Mouse (Mus musculus) liver, postnatal 0 days (tissue): ENCODE measurements around the gene Slmap. TPM values are rescaled to one million over a fixed set of nuclear protein-coding genes. Genes with fewer than 3 reads are reported as not detected.
A peak's percentile ranks its signal among the peaks of the same experiment; 100 is the strongest.
"Not testable (repeated sequence)": the region's sequence is repeated elsewhere in the genome, so short reads cannot be mapped to it uniquely, and the experiment has no call there.

ENCODE experiments used
- ATAC-seq: fragments of 200-750 bp; cut with Nextera tagmentation; 2 replicates; pipeline ENCODE4 v1.8.0; 2017; ENCODE audit warnings: mild to moderate bottlenecking, moderate library complexity
- DNase-seq: peaks from one replicate; pipeline ENCODE4 v3.0.0-alpha.2; 2016
- H3K27ac ChIP-seq: fragments of 300-500 bp; sonication (generic); 2 replicates; pipeline ENCODE4 v1.5.1; 2014; ENCODE audit warnings: antibody characterized with exemption, moderate library complexity, mild to moderate bottlenecking, low read depth
- H3K27me3 ChIP-seq: fragments of 300-500 bp; sonication (generic); 2 replicates; pipeline ENCODE4 v1.6.1; 2014; ENCODE audit warnings: low read length, control low read depth, mixed read lengths; ENCODE audit not compliant: insufficient read depth
- H3K36me3 ChIP-seq: fragments of 300-500 bp; sonication (generic); replicated peaks from 2 replicates; pipeline ENCODE4 v1.6.1; 2014; ENCODE audit warnings: mild to moderate bottlenecking, control low read depth, low read length, moderate library complexity, mixed read lengths; ENCODE audit not compliant: insufficient read depth
- H3K4me1 ChIP-seq: fragments of 300-500 bp; sonication (generic); 2 replicates; pipeline ENCODE4 v1.6.1; 2014; ENCODE audit warnings: antibody characterized with exemption, mild to moderate bottlenecking, control low read depth; ENCODE audit not compliant: insufficient read depth
- H3K4me2 ChIP-seq: fragments of 300-500 bp; sonication (generic); 2 replicates; pipeline ENCODE4 v1.6.1; 2014; ENCODE audit warnings: low read depth, mild to moderate bottlenecking, low read length, moderate library complexity, mixed read lengths
- H3K4me3 ChIP-seq: fragments of 300-500 bp; sonication (generic); 2 replicates; pipeline ENCODE4 v1.5.1; 2014; ENCODE audit warnings: low read depth, low read length
- H3K9ac ChIP-seq: fragments of 300-500 bp; sonication (generic); replicated peaks from 2 replicates; pipeline ENCODE4 v1.6.1; 2014; ENCODE audit warnings: mild to moderate bottlenecking, moderate library complexity
- H3K9me3 ChIP-seq: fragments of 300-500 bp; sonication (generic); 2 replicates; pipeline ENCODE4 v1.6.1; 2016; ENCODE audit warnings: mild to moderate bottlenecking, control low read depth, low read length, mixed read lengths
- CTCF ChIP-seq: sonication (generic); IDR thresholded peaks from 2 replicates; pipeline ENCODE4 v1.5.1; 2016; ENCODE audit warnings: antibody characterized with exemption, low read depth
- EP300 ChIP-seq: IDR thresholded peaks from 2 replicates; pipeline ENCODE4 v1.6.1; 2016; ENCODE audit warnings: antibody characterized with exemption, low read depth, mild to moderate bottlenecking
- WGBS: fragments of 180-500 bp; shearing (Covaris S2); extraction: QIAGEN DNeasy Blood & Tissue Kit; methylation state at CpG from one replicate; pipeline ENCODE4 v1.1.7; 2014; ENCODE audit not compliant: insufficient replicate concordance; 5-methylcytosine and 5-hydroxymethylcytosine counted together
- polyA plus RNA-seq: library from polyadenylated mRNA; unstranded; fragments of >200 nt; fragmentation: Nextera tagmentation; extraction: Ambion mirVana; gene quantifications from 2 replicates; pipeline ENCODE4 v1.2.1, GENCODE M21; 2015

Gene Slmap
- 11.7 and 12.3 TPM in 2 replicates for polyA plus RNA-seq

DNA sequence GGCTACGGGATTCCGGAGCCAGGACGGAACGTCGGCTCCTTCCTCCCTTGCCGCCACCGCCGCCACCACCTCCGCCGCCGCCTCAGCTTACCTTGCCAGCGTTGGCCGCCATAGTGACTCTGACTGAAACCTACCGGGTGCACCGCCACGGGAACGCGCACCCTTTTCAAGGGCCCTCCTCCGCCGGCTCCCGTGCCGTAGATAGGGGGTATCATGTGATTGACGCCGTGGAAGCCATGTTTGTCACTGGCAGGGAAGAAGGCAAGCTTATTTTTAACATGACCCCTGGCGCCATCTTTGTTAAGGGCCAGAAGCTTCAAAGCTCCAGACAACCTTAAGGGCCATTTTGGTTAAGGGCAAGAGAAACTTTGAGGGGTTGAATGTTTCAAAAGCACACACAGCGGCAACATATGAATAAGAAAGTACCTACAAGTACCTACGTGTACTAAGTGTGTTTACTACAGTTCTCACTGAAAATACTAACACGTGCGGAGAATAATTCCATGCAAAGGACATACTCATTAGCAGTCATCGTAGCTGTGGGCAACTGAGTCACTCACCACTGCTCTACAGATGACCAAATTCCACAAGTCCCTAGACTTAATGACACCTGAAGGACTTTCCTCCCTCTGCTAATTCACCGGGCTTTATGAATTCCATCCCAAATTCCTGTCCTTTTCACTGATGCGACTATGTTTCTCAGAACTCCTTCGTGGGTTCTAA is at the start of gene Slmap:
TSS of gene Slmap (minus strand) at position 175 of the 723 bp plus-strand sequence.
- peak; percentile 69; the same call in 1 of the 2 replicates for TF ChIP-seq EP300
- no peak for TF ChIP-seq CTCF
- peaks cover 4% of the 10 kb centered on the region; the same call in 1 of the 2 replicates for H3K36me3 ChIP-seq
- H3K9ac ChIP-seq = peak within 1 kb of the TSS; percentile 94
- peak within 1 kb of the TSS; percentile 93 for H3K4me3 ChIP-seq
- H3K9me3 ChIP-seq = no peaks in the 10 kb centered on the region
- 12% methylated on average over 32 of the region's 33 CpGs for WGBS
- peak within 1 kb of the TSS; percentile 94 for H3K27ac ChIP-seq
- peak; percentile 99 for DNase-seq
- no peaks in the 10 kb centered on the region for H3K27me3 ChIP-seq
- peaks cover 25% of the 10 kb centered on the region for H3K4me1 ChIP-seq
- peak; percentile 95 for ATAC-seq
- peak within 1 kb of the TSS; percentile 95 for H3K4me2 ChIP-seq

DNA sequence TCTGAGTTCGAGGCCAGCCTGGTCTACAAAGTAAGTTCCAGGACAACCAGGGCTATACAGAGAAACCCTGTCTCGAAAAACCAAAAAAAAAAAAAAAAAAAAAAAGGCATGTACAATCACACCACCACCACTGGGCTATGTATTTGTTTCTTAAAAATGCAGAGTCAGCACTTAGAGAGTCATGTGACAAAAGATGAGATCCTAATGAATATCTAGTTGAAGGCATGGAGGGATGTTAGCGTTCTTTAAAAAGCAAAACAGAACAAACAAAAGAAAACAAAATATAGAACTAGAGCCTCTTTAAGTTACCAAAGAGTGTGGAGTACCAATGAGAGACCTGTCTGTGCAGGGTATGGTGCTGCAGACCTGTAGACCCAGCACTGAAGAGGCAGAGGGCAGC is 48.9 kb upstream of the Slmap start:
- no peak for DNase-seq
- Histone ChIP-seq H3K27me3 (no peaks in the 10 kb centered on the region), H3K4me1 (peaks cover 12% of the 10 kb centered on the region), H3K4me3 (no peak overlapping the region), H3K9ac (no peak overlapping the region), H3K36me3 (no peaks in the 10 kb centered on the region), H3K27ac (no peak overlapping the region), H3K9me3 (no peaks in the 10 kb centered on the region), H3K4me2 (no peak overlapping the region)
- WGBS = 80% methylated on average over 3 of the region's 3 CpGs
- ATAC-seq = no peak
- TF ChIP-seq CTCF (no peak), EP300 (no peak)

DNA sequence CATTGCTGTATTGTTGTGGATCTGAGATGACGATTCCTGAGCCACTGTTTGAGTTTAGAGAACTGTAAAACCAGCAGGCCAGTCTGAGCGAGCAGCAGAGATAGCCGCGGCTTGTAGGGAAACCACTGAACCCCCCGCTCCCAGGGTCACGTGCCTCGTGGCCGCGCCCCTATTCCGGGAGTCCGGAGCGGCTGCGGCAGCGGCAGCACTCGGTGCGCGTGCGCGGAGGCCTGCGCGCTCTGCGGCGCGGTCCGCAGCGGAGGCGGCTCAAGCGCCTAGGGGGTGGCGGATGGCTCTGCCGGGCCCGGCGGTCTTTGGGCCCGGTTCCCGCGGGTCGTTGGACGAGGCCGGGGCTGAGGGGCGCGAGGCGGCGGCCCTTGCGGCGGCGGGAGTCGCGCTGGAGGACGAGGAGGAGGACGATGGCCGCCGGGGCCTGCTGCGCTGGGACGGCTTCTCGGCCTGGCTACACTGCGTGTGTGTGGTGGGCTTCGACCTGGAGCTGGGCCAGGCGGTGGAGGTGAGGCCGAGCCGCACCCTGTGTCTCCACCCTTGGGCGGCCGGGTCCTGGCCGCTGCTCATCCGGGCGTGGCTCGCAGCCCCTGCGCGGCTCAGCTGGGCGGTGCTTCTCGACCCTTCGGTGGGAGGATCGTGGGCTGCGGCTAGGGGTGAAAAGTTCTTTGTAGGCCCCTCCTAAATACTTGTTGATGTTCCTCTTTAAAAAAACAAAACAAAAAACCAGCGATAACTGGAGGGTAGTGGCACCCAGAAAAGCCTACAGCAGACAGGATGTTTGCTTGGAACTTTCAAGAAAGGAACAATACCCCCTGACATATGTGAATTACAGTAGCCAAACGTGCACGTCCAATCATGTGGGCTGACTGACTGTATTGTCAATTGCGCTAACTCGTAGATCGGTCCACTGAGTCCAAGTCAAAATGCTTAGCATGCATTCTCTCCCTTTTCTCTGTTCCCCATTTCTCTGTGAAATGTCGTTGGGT is 44.9 kb upstream of the Slmap start:
- H3K9ac ChIP-seq = peak overlapping the region; percentile 100
- DNase-seq = peak; percentile 93
- TF ChIP-seq CTCF (no peak), EP300 (no peak)
- H3K27me3 ChIP-seq = no peaks in the 10 kb centered on the region
- peak; percentile 96 for ATAC-seq
- peak overlapping the region; percentile 100 for H3K4me3 ChIP-seq
- H3K4me1 ChIP-seq = peaks cover 6% of the 10 kb centered on the region
- peak overlapping the region; percentile 100 for H3K27ac ChIP-seq
- H3K4me2 ChIP-seq = peak overlapping the region; percentile 85
- no peaks in the 10 kb centered on the region for H3K9me3 ChIP-seq
- no peaks in the 10 kb centered on the region for H3K36me3 ChIP-seq
- WGBS = under 1% methylated on average over 68 of the region's 79 CpGs

DNA sequence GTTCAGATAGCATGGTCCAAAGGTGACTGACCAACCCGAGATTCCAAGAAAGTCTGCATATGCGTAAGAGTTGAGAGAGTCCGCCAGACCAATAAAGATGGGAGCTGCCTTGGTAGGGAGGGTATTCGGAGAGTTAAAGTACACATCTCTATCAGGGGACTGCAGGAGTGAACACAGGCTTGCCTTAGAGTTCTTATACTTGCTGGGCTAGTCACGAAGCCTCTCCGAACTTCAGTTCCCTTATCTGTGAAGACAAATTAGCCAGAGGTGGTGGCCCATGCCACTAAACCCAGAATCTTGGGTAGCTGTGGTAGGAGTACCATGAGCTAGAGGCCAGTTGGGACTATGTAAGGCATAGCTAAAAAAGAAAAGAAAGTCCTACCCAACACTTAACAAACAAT is 44.1 kb upstream of the Slmap start:
- Histone ChIP-seq H3K27me3 (no peaks in the 10 kb centered on the region), H3K9me3 (no peaks in the 10 kb centered on the region), H3K4me3 (peak overlapping the region; percentile 100), H3K36me3 (no peaks in the 10 kb centered on the region), H3K9ac (peak overlapping the region; percentile 100; the same call in 1 of the 2 replicates), H3K27ac (peak overlapping the region; percentile 100), H3K4me1 (peaks cover 6% of the 10 kb centered on the region), H3K4me2 (peak overlapping the region; percentile 85)
- TF ChIP-seq CTCF (no peak), EP300 (no peak)
- DNase-seq (no peak), ATAC-seq (peak; percentile 35)
- WGBS = 43% methylated on average over 6 of the region's 6 CpGs

DNA sequence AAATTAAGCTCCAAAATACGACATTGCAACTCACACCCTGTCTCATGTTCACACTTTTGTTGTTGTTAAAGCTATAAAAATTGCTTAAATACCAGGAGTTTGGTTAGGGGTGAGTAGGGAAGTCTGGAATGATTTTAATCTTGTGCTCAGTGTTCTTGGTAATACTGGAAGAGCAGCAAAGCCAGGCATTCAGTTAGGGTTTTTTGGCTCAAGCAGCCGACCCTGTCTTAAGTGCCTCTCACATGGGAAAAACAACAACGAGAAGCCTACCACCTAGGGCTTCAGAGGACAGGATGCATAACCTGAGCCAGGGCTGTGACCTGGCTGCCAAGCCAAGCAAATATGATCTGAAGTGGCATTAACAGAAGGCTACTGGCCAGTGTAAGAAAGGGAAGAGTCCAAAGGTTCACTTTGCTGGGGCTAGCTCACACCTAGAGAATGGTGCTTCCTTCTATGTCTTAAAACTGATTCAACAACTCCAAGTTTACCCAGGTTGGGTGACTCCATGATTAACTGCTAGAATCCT is 41.6 kb upstream of the Slmap start:
- DNase-seq (no peak), ATAC-seq (no peak)
- Histone ChIP-seq H3K4me1 (peaks cover 12% of the 10 kb centered on the region), H3K27me3 (no peaks in the 10 kb centered on the region), H3K36me3 (no peaks in the 10 kb centered on the region), H3K4me2 (no peak overlapping the region), H3K9ac (no peak overlapping the region), H3K27ac (no peak overlapping the region), H3K9me3 (no peaks in the 10 kb centered on the region), H3K4me3 (no peak overlapping the region)
- no peak for TF ChIP-seq CTCF
- no peak for TF ChIP-seq EP300
- WGBS = 86% methylated on average over 3 of the region's 3 CpGs

DNA sequence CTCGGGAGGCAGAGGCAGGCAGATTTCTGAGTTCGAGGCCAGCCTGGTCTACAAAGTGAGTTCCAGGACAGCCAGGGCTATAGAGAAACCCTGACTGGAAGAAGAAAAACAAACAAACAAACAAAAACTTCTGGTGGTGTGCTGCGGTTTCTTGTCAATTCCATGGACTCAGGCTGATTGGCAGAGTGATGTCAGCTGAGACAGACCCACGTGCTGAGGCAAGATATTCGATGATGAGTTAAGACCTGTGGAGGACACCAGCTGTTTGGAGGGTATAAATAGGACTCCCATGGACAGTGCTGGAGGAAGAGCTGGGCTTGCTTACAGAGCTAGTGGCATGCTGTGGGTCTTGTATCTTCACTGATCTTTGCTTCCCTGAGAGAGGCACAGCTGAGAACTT is 38.8 kb upstream of the Slmap start, which contains the start of gene Dennd6a:
TSS of gene Dennd6a (plus strand) at position 301 of the 400 bp plus-strand sequence.
- ATAC-seq, DNase-seq, H3K36me3 ChIP-seq, H3K27me3 ChIP-seq, H3K4me1 ChIP-seq, H3K27ac ChIP-seq, H3K4me2 ChIP-seq, H3K9ac ChIP-seq, H3K4me3 ChIP-seq, H3K9me3 ChIP-seq: not testable (repeated sequence)
- WGBS = 80% methylated on average over 5 of the region's 5 CpGs
